In genomic region chr8:119627613-119628359, GRCm38 (mm10) we compare ENCODE assay signal across 21 mouse cellular contexts. TPM values are rescaled to one million over a fixed set of nuclear protein-coding genes. Genes with fewer than 3 reads are reported as not detected.
A peak's percentile ranks its signal among the peaks of the same experiment; 100 is the strongest.
DNase-seq lines count a peak whose midpoint lies in the region; ATAC-seq and TF ChIP-seq lines count a peak whose summit lies in the region.
"Had no signal": no experiment of that assay in that cellular context is flagged by ENCODE, and none has a peak within 500 bp of the region (broad histone marks: within the 10 kb centered on the region; RNA-seq: fewer than 3 reads in every experiment).

No protein-coding gene starts in this region.

- no peak overlapping the region for H3K4me3 ChIP-seq in heart, embryonic 10.5 days
- H3K4me3 ChIP-seq in neural tube, embryonic 11.5 days (ENCODE audit: low read depth, low read length), result no peak overlapping the region
- no peak overlapping the region for H3K4me3 ChIP-seq in neural tube, embryonic 15.5 days (replicated peaks)
- H3K4me3 ChIP-seq in intestine, postnatal 0 days (ENCODE audit: low read depth, low read length), result no peak overlapping the region
- H3K4me3 ChIP-seq in small intestine, adult 2 months (ENCODE audit: low read depth, low read length), result no peak overlapping the region
- no peak overlapping the region for H3K4me3 ChIP-seq in forebrain, embryonic 16.5 days (replicated peaks; ENCODE audit: low read length)
- H3K4me3 ChIP-seq: embryonic facial prominence, embryonic 13.5 days; forebrain, embryonic 12.5 days; neural tube, embryonic 13.5 days had no signal

- H3K27me3 ChIP-seq in heart, embryonic 10.5 days (ENCODE audit: insufficient read depth, poor library complexity, severe bottlenecking), result peaks cover 58% of the 10 kb centered on the region
- H3K27me3 ChIP-seq in neural tube, embryonic 11.5 days (ENCODE audit: control insufficient read depth, insufficient read depth, low read length), result 0 out of 2 replicates have a peak, but pooled peaks cover under 1% of the 10 kb centered on the region
- peaks cover 1% of the 10 kb centered on the region; the same call in 1 of the 2 replicates for H3K27me3 ChIP-seq in neural tube, embryonic 15.5 days (replicated peaks)
- H3K27me3 ChIP-seq in intestine, postnatal 0 days (replicated peaks; ENCODE audit: control insufficient read depth, insufficient read depth, low read length), result no peaks in the 10 kb centered on the region
- H3K27me3 ChIP-seq in small intestine, adult 2 months (ENCODE audit: control insufficient read depth, insufficient read depth, low read length), result no peaks in the 10 kb centered on the region
- H3K27me3 ChIP-seq in forebrain, embryonic 16.5 days (replicated peaks; ENCODE audit: control insufficient read depth, insufficient read depth, low read length), result no peaks in the 10 kb centered on the region
- H3K27me3 ChIP-seq: neural tube, embryonic 13.5 days had no signal

- H3K4me2 ChIP-seq in neural tube, embryonic 11.5 days (ENCODE audit: low read depth), result no peak overlapping the region
- no peak overlapping the region for H3K4me2 ChIP-seq in neural tube, embryonic 15.5 days
- no peak overlapping the region for H3K4me2 ChIP-seq in intestine, postnatal 0 days (replicated peaks; ENCODE audit: low read depth)
- no peak overlapping the region for H3K4me2 ChIP-seq in forebrain, embryonic 16.5 days (ENCODE audit: low read length)
- H3K4me2 ChIP-seq: embryonic facial prominence, embryonic 13.5 days; forebrain, embryonic 12.5 days; lung, embryonic 14.5 days; neural tube, embryonic 13.5 days had no signal

- H3K27ac ChIP-seq in heart, embryonic 10.5 days, result peak overlapping the region; percentile 49
- H3K27ac ChIP-seq in neural tube, embryonic 11.5 days (ENCODE audit: low read depth, low read length), result no peak overlapping the region
- H3K27ac ChIP-seq in neural tube, embryonic 15.5 days (replicated peaks), result no peak overlapping the region
- H3K27ac ChIP-seq in intestine, postnatal 0 days (ENCODE audit: low read depth, low read length), result no peak overlapping the region
- H3K27ac ChIP-seq in small intestine, adult 2 months (ENCODE audit: insufficient read depth, low read depth, low read length), result peak overlapping the region; percentile 42
- no peak overlapping the region for H3K27ac ChIP-seq in forebrain, embryonic 16.5 days (ENCODE audit: low read length)
- H3K27ac ChIP-seq: embryonic facial prominence, embryonic 13.5 days; forebrain, embryonic 12.5 days; neural tube, embryonic 13.5 days had no signal

- H3K9me3 ChIP-seq in heart, embryonic 10.5 days, result no peaks in the 10 kb centered on the region
- no peaks in the 10 kb centered on the region for H3K9me3 ChIP-seq in neural tube, embryonic 11.5 days (ENCODE audit: control insufficient read depth, low read length)
- no peaks in the 10 kb centered on the region for H3K9me3 ChIP-seq in neural tube, embryonic 15.5 days (replicated peaks)
- no peaks in the 10 kb centered on the region for H3K9me3 ChIP-seq in intestine, postnatal 0 days (ENCODE audit: control insufficient read depth)
- no peaks in the 10 kb centered on the region for H3K9me3 ChIP-seq in forebrain, embryonic 16.5 days (ENCODE audit: control insufficient read depth, low read length)
- H3K9me3 ChIP-seq: embryonic facial prominence, embryonic 13.5 days; forebrain, embryonic 12.5 days; G1E; neural tube, embryonic 13.5 days had no signal

- ATAC-seq in neural tube, embryonic 11.5 days (ENCODE audit: insufficient read depth, low FRiP score, low TSS enrichment), result no peak
- no peak for ATAC-seq in neural tube, embryonic 15.5 days (ENCODE audit: low FRiP score)
- peak; percentile 92 for ATAC-seq in intestine, postnatal 0 days
- ATAC-seq in forebrain, embryonic 16.5 days, result no peak
- ATAC-seq: inflammation-experienced regulatory T-cells, adult 6 months had no signal

- peaks cover 22% of the 10 kb centered on the region for H3K4me1 ChIP-seq in heart, embryonic 10.5 days
- H3K4me1 ChIP-seq in neural tube, embryonic 11.5 days (ENCODE audit: control insufficient read depth, insufficient read depth, low read length), result 0 out of 2 replicates have a peak, but pooled peaks cover 9% of the 10 kb centered on the region
- H3K4me1 ChIP-seq in neural tube, embryonic 15.5 days, result peaks cover 3% of the 10 kb centered on the region; the same call in 1 of the 2 replicates
- H3K4me1 ChIP-seq in intestine, postnatal 0 days (replicated peaks; ENCODE audit: control insufficient read depth, insufficient read depth, low read length), result peaks cover 4% of the 10 kb centered on the region; the same call in 1 of the 2 replicates
- peaks cover 10% of the 10 kb centered on the region for H3K4me1 ChIP-seq in small intestine, adult 2 months (ENCODE audit: control insufficient read depth, insufficient read depth, insufficient read length, low read length)
- H3K4me1 ChIP-seq in forebrain, embryonic 16.5 days (replicated peaks; ENCODE audit: control insufficient read depth, insufficient read depth, low read length), result no peaks in the 10 kb centered on the region

- 36% methylated on average over 10 of the region's 10 CpGs for WGBS in heart, embryonic 10.5 days
- WGBS in neural tube, embryonic 11.5 days, result 42% methylated on average over 10 of the region's 10 CpGs
- 48% methylated on average over 10 of the region's 10 CpGs for WGBS in neural tube, embryonic 15.5 days
- 28% methylated on average over 10 of the region's 10 CpGs for WGBS in intestine, postnatal 0 days
- 59% methylated on average over 10 of the region's 10 CpGs for WGBS in small intestine, adult 2 months
- 59% methylated on average over 10 of the region's 10 CpGs for WGBS in forebrain, embryonic 16.5 days

- no peak for DNase-seq in heart, embryonic 10.5 days (ENCODE audit: low spot score)
- no peak for DNase-seq in heart, postnatal 4 days
- DNase-seq in neural tube, embryonic 11.5 days (ENCODE audit: low spot score), result peak; percentile 30
- DNase-seq in natural killer cell, adult 2 months (ENCODE audit: low spot score in 2 of 2), result no peak
- DNase-seq: cerebellum, adult 8-10 months; gastrocnemius, postnatal 10 days; heart, postnatal 10 days; lung, embryonic 14.5 days; midbrain, embryonic 14.5 days; retina, postnatal 1 day had no signal

- no peaks in the 10 kb centered on the region for H3K36me3 ChIP-seq in heart, embryonic 10.5 days
- no peaks in the 10 kb centered on the region for H3K36me3 ChIP-seq in neural tube, embryonic 11.5 days (ENCODE audit: control insufficient read depth, insufficient read depth, low read length)
- no peaks in the 10 kb centered on the region for H3K36me3 ChIP-seq in neural tube, embryonic 15.5 days
- H3K36me3 ChIP-seq in intestine, postnatal 0 days (ENCODE audit: control insufficient read depth, insufficient read depth), result no peaks in the 10 kb centered on the region
- H3K36me3 ChIP-seq in small intestine, adult 2 months (ENCODE audit: control insufficient read depth, insufficient read depth, low read length), result no peaks in the 10 kb centered on the region
- no peaks in the 10 kb centered on the region for H3K36me3 ChIP-seq in forebrain, embryonic 16.5 days (ENCODE audit: control insufficient read depth, insufficient read depth)
- H3K36me3 ChIP-seq: embryonic facial prominence, embryonic 13.5 days; forebrain, embryonic 12.5 days; G1E; neural tube, embryonic 13.5 days had no signal

- H3K9ac ChIP-seq in neural tube, embryonic 11.5 days (ENCODE audit: low read length), result no peak overlapping the region
- no peak overlapping the region for H3K9ac ChIP-seq in neural tube, embryonic 15.5 days (replicated peaks)
- H3K9ac ChIP-seq in intestine, postnatal 0 days (ENCODE audit: low read depth, low read length), result no peak overlapping the region
- no peak overlapping the region for H3K9ac ChIP-seq in forebrain, embryonic 16.5 days (replicated peaks; ENCODE audit: low read depth, low read length)
- H3K9ac ChIP-seq: embryonic facial prominence, embryonic 13.5 days; forebrain, embryonic 12.5 days; lung, embryonic 14.5 days; neural tube, embryonic 13.5 days had no signal

- no peak; the same call in 1 of the 2 replicates for TF ChIP-seq CTCF in intestine, postnatal 0 days (IDR thresholded peaks at IDR 0.05; ENCODE audit: low read depth)
- TF ChIP-seq CTCF in small intestine, adult 2 months (IDR thresholded peaks at IDR 0.05; ENCODE audit: extremely low read depth, insufficient read length, insufficient replicate concordance, low read depth, low read length), result no peak

- TF ChIP-seq POLR2A in small intestine, adult 2 months (IDR thresholded peaks at IDR 0.05; ENCODE audit: low read depth, low read length), result no peak

RNA-seq across cellular contexts. Expression of gene Kcng4, which starts 7.7 kb away (rescaled TPM):
- polyA plus RNA-seq in heart, embryonic 10.5 days (2016; fragmentation: Nextera tagmentation; extraction: Ambion mirVana), result not detected in 2 replicates
- not detected for total RNA-seq in heart, postnatal 4 days (2021)
- polyA plus RNA-seq in neural tube, embryonic 11.5 days (2014; fragmentation: Nextera tagmentation; extraction: Ambion mirVana), result 0.32 and 0.42 TPM in 2 replicates
- polyA plus RNA-seq in neural tube, embryonic 15.5 days (2015; fragmentation: Nextera tagmentation; extraction: Ambion mirVana), result 0.09 and 0.14 TPM in 2 replicates
- 0.34 and 0.51 TPM in 2 replicates for polyA plus RNA-seq in intestine, postnatal 0 days (2015; fragmentation: Nextera tagmentation; extraction: Ambion mirVana)
- polyA plus RNA-seq in small intestine, adult 2 months (2012; rRNA removed), result 0.38 and 0.82 TPM in 2 replicates
- not detected in 2 replicates for polyA plus RNA-seq in forebrain, embryonic 16.5 days (2015; fragmentation: Nextera tagmentation; extraction: Ambion mirVana)
- polyA plus RNA-seq: G1E; inflammation-experienced regulatory T-cells, adult 6 months; lung, embryonic 14.5 days; neural tube, embryonic 13.5 days had no signal

RNA-seq across cellular contexts. Expression of gene Adad2, which starts 15.2 kb away (rescaled TPM):
- 0.14 TPM in 1 of 2 replicates, not detected in the other for polyA plus RNA-seq in heart, embryonic 10.5 days (2016; fragmentation: Nextera tagmentation; extraction: Ambion mirVana)
- total RNA-seq in heart, postnatal 4 days (2021), result not detected
- polyA plus RNA-seq in neural tube, embryonic 11.5 days (2014; fragmentation: Nextera tagmentation; extraction: Ambion mirVana), result 0.12 TPM in 1 of 2 replicates, not detected in the other
- polyA plus RNA-seq in neural tube, embryonic 15.5 days (2015; fragmentation: Nextera tagmentation; extraction: Ambion mirVana), result 0.10 and 0.11 TPM in 2 replicates
- 0.08 and 0.17 TPM in 2 replicates for polyA plus RNA-seq in intestine, postnatal 0 days (2015; fragmentation: Nextera tagmentation; extraction: Ambion mirVana)
- polyA plus RNA-seq in small intestine, adult 2 months (2012; rRNA removed), result 0.27 and 0.96 TPM in 2 replicates
- not detected in 2 replicates for polyA plus RNA-seq in forebrain, embryonic 16.5 days (2015; fragmentation: Nextera tagmentation; extraction: Ambion mirVana)
- total RNA-seq: G1E; gastrocnemius, postnatal 10 days; heart, postnatal 10 days; left cerebral cortex, postnatal 10 days had no signal
- polyA plus RNA-seq: embryonic facial prominence, embryonic 13.5 days; G1E; inflammation-experienced regulatory T-cells, adult 6 months; lung, embryonic 14.5 days; neural tube, embryonic 13.5 days; spleen, adult 2 months had no signal

RNA-seq across cellular contexts. Expression of gene Taf1c, which starts 22.8 kb away (rescaled TPM):
- polyA plus RNA-seq in heart, embryonic 10.5 days (2016; fragmentation: Nextera tagmentation; extraction: Ambion mirVana), result 9.9 and 11.2 TPM in 2 replicates
- total RNA-seq in heart, postnatal 4 days (2021), result 1 to 10 TPM; 4.3 to 4.5 TPM
- 11.7 and 14.1 TPM in 2 replicates for polyA plus RNA-seq in neural tube, embryonic 11.5 days (2014; fragmentation: Nextera tagmentation; extraction: Ambion mirVana)
- 11.8 and 15.0 TPM in 2 replicates for polyA plus RNA-seq in neural tube, embryonic 15.5 days (2015; fragmentation: Nextera tagmentation; extraction: Ambion mirVana)
- polyA plus RNA-seq in intestine, postnatal 0 days (2015; fragmentation: Nextera tagmentation; extraction: Ambion mirVana), result 5.0 and 5.1 TPM in 2 replicates
- polyA plus RNA-seq in small intestine, adult 2 months (2012; rRNA removed), result 15.9 and 23.6 TPM in 2 replicates
- 19.3 and 19.4 TPM in 2 replicates for polyA plus RNA-seq in forebrain, embryonic 16.5 days (2015; fragmentation: Nextera tagmentation; extraction: Ambion mirVana)

RNA-seq across cellular contexts. Expression of gene Wfdc1, which starts 38.4 kb away (rescaled TPM):
- polyA plus RNA-seq in heart, embryonic 10.5 days (2016; fragmentation: Nextera tagmentation; extraction: Ambion mirVana), result 1.3 and 1.6 TPM in 2 replicates
- 10 to 100 TPM; 26.3 to 26.8 TPM for total RNA-seq in heart, postnatal 4 days (2021)
- polyA plus RNA-seq in neural tube, embryonic 11.5 days (2014; fragmentation: Nextera tagmentation; extraction: Ambion mirVana), result 1.7 and 1.9 TPM in 2 replicates
- polyA plus RNA-seq in neural tube, embryonic 15.5 days (2015; fragmentation: Nextera tagmentation; extraction: Ambion mirVana), result 5.9 and 6.2 TPM in 2 replicates
- polyA plus RNA-seq in intestine, postnatal 0 days (2015; fragmentation: Nextera tagmentation; extraction: Ambion mirVana), result 15.5 and 15.6 TPM in 2 replicates
- 33.8 and 34.5 TPM in 2 replicates for polyA plus RNA-seq in small intestine, adult 2 months (2012; rRNA removed)
- polyA plus RNA-seq in forebrain, embryonic 16.5 days (2015; fragmentation: Nextera tagmentation; extraction: Ambion mirVana), result 3.5 and 4.2 TPM in 2 replicates
- total RNA-seq: G1E had no signal
- polyA plus RNA-seq: G1E; inflammation-experienced regulatory T-cells, adult 6 months had no signal

RNA-seq across cellular contexts. Expression of gene Dnaaf1, which starts 52.8 kb away (rescaled TPM):
- 0.11 and 0.31 TPM in 2 replicates for polyA plus RNA-seq in heart, embryonic 10.5 days (2016; fragmentation: Nextera tagmentation; extraction: Ambion mirVana)
- not detected for total RNA-seq in heart, postnatal 4 days (2021)
- not detected in 2 replicates for polyA plus RNA-seq in neural tube, embryonic 11.5 days (2014; fragmentation: Nextera tagmentation; extraction: Ambion mirVana)
- polyA plus RNA-seq in neural tube, embryonic 15.5 days (2015; fragmentation: Nextera tagmentation; extraction: Ambion mirVana), result 0.20 and 0.45 TPM in 2 replicates
- 3.6 and 4.2 TPM in 2 replicates for polyA plus RNA-seq in intestine, postnatal 0 days (2015; fragmentation: Nextera tagmentation; extraction: Ambion mirVana)
- polyA plus RNA-seq in small intestine, adult 2 months (2012; rRNA removed), result 3.7 and 9.4 TPM in 2 replicates
- 0.24 and 0.39 TPM in 2 replicates for polyA plus RNA-seq in forebrain, embryonic 16.5 days (2015; fragmentation: Nextera tagmentation; extraction: Ambion mirVana)
- total RNA-seq: gastrocnemius, postnatal 10 days; heart, postnatal 10 days; left cerebral cortex, postnatal 10 days had no signal
- polyA plus RNA-seq: inflammation-experienced regulatory T-cells, adult 6 months; lung, embryonic 14.5 days; spleen, adult 2 months had no signal

Comparison
In these comparisons a context has a peak if more than half of its experiments do, and no peak if none do; other contexts are left out.
1. H3K27ac ChIP-seq: peak in heart, embryonic 10.5 days (single experiment) and small intestine, adult 2 months (single experiment); none in neural tube, embryonic 11.5 days (single experiment), neural tube, embryonic 15.5 days (single experiment), intestine, postnatal 0 days (single experiment) and forebrain, embryonic 16.5 days (single experiment).